Mouse (Mus musculus): ENCODE data around the gene Cntn5. TPM values are rescaled to one million over a fixed set of nuclear protein-coding genes. Genes with fewer than 3 reads are reported as not detected.
"Not testable (repeated sequence)": the region's sequence is repeated elsewhere in the genome, so short reads cannot be mapped to it uniquely, and the experiment has no call there.

Cntn5 gene
- total RNA-seq, 2 experiments from 2014 or later, result 45.0 to 57.4 TPM

DNA sequence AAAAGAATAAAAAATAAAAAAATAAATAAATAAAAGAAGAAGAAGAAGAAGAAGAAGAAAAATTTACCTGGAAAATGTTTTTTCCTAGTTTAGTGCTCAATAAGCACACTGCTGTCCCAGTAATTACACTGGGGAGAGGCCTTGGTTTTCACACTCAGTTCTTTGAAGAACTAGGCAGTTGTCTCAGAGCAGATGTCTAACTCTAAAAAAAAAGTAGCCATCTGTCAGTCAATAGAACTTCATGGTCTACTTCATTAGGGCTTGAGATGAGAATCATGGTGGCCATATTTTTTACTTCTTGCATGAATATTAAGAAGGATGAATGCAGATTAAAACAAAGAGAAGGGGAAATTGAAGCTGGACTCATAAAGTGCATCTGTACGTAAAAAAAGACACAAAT lies 246.5 kb downstream of the Cntn5 start:
- no peak for DNase-seq
- intact Hi-C loops (cut with DNase I), result no loop called here

DNA sequence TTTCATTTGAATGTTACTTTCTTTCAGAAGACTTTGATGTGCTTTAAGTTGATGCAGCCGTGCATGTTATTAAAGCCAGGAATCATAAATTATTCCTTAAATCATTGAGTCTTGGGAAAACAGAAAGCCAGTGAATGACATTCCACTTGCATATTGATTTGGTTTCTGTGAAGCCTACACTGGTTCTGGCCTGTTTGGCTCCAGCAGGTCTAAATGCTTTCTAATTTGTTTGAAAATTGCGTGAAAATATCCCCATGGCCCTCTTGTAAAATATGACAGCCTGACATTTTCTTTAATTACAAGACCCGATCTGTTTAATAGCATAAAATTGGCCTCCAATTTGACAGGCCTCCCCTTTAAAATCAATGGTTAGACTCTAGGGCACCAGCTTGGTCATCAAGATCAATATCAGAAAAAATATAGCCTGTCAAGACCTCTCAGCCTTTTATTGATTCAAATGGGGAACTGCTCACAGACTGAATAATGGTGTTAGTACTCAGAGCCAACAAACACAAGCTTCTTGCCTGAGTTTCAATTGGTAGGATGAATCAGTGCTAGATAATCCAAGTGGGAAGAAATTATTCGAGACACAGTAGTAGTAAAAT lies 247.3 kb downstream of the Cntn5 start:
- intact Hi-C loops (cut with DNase I), result no loop called here
- DNase-seq, result no peak

DNA sequence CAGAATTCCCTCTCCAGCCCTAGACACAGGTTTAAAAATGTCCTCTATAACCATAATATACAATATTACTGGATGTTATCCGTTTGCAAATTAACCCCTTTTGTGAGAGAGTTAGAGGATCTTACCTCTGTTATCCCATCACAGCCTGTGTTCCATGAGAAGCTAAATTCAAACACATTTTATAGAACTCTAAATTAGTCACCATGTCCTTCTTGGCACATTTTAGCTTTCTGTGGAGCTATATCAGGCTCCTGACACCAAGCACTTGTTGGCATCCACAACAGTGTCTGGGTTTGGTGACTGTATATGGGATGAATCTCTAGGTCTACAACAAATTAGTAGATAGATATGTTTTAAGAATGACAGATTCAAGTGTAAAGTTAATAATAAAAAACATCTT lies 253.9 kb downstream of the Cntn5 start:
- DNase-seq, result no peak
- intact Hi-C loops (cut with DNase I), result no loop called here

DNA sequence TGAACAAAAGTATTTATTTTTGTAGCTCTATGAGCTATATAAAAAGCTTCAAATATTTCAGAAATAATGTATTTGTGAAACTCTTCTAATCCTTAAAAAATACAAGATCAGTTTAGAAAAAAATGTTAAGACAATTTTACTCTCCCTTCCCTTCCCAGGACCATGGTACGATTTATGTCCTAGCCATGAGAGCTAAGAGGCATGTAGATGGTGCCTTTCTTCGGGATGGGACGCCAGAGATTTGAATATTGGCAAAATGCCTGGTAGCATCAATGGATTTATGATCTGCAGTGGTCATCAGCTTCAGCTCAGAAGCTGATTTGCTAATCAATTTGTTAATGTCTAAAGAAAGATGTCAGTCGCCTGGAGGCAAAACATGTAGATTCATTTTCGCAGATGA lies 258.6 kb downstream of the Cntn5 start:
- no peak for DNase-seq
- intact Hi-C loops (cut with DNase I), result no loop called here

DNA sequence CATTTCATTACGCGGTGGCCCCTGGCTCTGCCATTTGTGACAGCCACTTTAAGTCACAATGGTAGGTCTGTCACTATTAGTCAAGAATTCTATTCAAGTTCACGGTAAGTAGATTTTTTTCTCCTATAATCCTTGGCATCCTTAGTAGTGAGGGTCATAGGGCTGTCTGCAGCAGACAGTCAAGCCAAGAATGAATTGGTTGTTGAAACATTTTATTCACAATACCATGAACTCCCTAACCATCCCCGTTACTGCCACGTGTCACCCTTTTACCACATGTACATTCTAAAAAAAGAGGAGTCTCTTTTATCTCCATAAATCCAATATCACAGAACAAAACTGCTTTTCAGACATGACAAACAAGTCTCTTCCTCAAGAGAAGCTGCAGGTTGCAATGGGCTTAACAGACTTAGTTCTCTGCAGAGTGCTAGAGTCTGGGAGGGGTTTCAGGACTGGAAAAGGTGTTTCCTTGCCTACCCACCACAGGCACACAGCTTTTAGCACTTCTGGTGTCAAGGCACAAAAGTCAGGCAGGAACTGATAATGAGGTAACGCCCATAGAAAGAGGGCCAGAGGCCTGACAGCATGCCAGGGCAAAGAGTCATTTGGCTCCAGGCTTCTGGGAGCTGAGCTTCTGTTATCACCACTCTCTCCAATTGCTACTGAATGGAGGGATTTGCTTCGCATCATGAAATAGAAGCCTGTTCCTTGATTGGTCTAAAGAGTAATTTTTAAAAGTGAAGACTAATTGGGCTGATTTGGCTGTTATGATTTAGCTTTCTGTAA lies 259.3 kb downstream of the Cntn5 start:
- peak; percentile 39 for DNase-seq
- intact Hi-C loops (cut with DNase I), result no loop called here

DNA sequence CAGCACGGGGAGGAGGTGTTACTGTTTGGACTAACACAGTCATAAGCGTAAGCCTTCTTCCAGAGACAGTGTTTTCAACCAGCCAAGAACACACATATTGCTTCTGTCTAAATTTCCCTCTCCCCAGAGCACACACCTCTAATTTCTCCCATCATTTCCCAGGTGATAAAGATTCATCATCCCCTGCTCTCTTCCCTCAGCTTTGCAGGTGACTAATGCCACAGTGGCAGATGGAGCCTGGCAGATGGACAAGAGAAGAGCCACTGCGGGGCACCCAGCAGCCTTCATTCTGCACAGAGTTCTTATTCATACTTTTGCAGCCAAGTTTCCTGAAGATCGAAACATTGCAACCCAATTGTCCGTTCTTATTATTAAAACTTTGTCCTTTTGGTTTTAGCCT lies 286.5 kb downstream of the Cntn5 start:
- DNase-seq, result peak; percentile 72
- intact Hi-C loops (cut with DNase I), result no loop called here

DNA sequence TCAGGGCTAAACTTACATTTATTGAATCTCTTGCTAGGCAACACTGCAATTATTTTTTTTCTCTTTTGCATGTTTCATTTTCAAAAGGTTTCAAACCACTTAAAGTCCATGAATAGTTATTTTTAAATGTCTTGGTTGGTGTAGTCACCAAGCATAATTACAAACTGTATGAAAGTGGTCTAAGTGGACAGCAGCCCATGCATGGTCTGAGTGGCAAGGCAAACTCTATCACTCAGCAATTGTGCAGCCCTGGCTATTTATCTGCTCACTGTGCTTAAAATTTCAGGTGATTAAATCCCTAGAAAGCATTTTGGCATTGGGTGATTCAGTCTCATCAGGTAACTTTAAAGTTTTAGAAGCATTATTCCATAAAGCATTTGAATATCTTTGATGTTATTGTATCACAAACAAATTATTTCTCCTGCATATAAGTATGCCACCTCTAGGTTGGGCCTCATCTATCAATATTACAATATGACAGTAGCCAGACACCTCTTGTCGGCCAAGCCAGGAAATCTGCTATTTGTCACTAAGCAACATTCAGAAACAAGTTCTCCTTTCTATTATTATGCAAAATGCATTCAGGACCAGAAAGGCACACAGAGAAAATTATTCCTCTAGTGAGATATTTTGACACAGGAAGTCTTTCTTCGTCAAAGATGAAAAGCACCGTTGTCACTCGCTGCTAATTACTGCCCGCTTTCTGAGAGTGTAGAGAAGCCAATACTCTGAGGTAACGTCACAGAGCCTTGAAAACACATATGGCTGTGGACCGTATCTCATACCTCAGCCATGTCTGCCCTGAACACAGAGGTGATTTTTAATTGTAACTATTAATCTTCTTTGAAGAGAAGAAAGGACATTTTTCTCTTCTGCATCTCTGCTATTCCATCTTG lies 329.0 kb downstream of the Cntn5 start:
- intact Hi-C loops (cut with DNase I), result no loop called here
- DNase-seq, result no peak

DNA sequence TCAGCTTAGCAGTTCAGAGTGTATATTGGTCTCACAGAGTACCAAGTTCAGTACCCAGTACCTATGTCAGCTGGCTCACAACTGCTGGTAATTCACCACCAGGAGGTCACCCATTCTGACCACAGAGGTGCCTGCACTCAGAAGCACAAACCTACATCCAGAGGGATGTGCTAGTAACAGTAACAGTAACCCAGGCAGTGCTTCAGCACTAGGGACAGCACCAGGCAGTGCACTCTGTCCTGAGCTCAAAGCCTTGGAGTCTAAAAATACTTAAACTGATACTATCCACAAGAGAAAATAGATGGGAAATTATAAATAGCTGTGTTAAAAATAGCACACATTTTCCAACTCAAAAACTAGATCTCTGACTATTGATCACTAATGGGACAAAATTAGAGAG lies 334.7 kb downstream of the Cntn5 start:
- intact Hi-C loops (cut with DNase I), result no loop called here
- DNase-seq, result no peak

DNA sequence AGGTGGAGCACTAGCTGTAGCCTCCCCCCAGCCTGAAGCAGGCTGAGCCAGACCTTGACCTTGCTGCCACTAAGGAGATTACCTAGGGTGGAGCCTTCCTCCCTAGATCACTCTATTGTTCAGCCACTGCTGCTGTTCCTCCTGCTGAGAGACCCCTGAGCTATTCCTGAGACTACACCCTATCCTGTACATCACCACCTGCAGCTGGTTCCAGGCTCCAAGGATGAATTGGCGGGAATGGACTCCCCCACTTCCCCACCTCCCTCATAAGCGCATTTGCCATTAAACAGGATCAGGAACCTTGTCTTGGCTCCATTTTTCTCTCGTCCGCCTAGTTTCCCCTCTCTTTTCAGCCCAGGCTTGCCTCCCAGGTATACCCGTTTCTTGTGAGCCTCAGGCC lies 363.7 kb downstream of the Cntn5 start:
- DNase-seq; intact Hi-C loops (cut with DNase I): not testable (repeated sequence)

DNA sequence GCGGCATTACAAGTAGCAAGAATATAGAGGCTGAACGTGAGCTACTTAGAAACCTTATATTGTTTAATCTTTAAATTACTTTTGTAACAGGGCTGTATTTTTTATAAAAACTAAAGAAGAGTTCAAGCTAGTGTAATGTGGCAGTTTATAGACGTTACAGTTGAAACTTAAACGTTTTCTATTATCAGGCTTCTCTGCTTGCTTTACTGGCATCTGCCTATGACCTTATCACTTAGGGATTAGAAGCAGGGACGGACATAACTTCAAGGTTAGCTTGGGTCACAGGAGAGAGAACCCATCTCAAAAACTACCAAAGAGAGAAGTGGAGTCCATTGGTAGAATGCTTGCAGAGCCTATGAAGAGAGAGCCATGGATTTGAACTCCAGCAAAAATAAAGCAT lies 372.3 kb downstream of the Cntn5 start:
- intact Hi-C loops (cut with DNase I), result no loop called here
- no peak for DNase-seq

DNA sequence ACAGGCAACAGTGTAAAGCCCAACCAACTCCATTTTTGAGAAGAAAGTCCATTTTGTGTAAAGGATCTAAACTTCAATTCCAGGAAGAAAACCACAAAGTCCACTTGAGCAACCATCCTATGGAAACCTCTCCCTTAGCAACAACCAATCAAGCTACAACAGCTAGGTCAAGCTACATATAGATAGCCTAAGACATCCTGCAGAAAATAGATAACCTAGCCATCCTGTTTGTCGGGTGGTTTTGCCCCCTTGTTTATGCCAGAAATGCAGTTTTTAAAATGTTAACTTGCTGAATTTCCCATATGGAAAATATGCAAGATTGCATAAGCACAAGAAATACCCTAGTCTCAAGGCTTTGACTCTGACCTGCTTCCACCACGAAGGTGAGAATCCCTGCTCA lies 373.5 kb downstream of the Cntn5 start:
- no peak for DNase-seq
- intact Hi-C loops (cut with DNase I), result no loop called here

DNA sequence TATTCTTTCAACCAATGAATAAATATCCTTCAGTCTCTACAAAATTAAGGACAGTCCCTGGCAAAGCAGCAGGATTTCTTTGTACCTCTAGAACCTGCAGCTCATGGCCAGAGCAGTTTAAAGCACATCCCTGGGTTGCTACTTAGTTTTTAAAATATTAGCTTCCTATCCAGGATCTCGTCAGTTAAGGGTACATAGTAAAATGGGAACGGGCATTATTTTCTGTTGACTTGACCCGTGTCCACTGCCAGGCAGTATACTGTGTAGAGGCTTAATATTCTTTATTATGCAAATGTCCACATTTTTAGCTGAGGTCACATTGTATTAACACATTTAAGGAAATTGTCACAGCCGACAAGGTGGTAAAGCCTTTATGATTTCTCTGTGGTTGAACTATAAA lies 375.0 kb downstream of the Cntn5 start:
- intact Hi-C loops (cut with DNase I), result no loop called here
- no peak for DNase-seq

DNA sequence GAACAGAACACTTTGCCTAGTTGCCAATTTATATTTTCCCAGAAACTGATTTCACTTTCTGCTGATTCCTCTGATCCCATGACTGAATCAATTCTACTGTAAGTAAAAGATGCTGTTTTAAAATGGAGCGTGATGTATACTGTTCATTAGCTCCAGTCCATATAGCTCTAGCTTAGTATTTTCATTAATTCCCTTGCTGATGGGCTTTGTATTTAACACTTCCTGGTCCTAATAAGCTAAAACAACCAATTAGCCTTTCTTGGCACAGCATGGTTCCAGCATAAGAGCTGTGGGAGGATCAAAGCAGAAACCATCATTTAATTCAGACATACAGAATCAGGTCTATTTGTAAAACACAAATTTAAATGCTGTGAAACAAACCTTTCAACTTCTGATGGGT lies 375.5 kb downstream of the Cntn5 start:
- no peak for DNase-seq
- intact Hi-C loops (cut with DNase I), result no loop called here

DNA sequence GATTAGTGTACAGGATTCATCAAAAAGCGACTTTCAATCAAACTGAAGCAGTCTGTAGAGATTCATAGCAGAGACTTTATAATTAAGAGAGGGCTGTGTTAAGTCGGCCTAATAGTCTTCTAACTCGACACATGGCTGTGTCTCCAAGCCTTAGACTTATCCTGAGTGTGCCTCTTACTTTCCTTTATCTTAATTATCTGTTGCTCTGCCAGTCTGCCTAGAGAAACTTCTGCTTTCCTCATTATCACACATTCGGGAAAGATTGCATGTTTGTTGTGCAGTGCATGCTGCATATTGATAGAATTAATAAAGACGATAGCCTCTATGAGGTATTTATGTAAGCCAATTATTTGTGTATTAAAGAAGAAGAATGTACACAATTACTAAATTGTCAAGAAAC lies 375.9 kb downstream of the Cntn5 start:
- no peak for DNase-seq
- intact Hi-C loops (cut with DNase I), result no loop called here

DNA sequence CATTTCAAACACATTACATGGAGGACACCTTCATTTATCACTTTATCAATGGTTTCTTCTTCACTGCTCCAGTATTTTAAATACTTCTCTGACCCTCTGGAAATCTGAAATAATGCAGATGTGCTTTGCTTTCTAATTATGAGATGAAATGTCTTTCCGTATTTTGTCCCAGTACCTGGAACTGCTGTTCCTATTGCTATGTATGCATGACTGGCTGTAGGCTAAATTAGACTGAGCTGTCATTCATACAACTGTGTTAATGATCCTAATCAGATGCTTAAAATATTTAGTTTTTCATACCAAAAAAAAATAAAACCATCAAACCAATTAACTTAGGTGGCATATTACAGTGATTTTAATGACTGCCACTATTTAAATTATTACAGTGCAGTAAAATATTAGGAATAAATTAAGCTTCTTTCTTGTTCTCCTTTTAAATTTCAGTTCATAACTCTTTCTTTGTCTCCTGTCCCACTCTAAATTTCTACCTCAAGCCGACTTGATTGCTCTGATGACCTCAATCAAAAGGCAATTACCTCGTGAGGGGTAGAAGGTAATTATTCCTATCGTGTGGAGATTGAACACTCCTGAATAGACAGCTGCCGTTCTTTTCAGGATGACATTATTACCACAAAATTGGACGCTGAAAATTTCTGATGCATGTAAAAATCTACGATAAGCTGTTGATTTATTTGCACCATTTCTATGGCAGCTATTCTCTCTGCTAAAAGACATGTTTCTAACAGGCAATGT lies 378.5 kb downstream of the Cntn5 start:
- DNase-seq, result no peak
- intact Hi-C loops (cut with DNase I), result no loop called here

DNA sequence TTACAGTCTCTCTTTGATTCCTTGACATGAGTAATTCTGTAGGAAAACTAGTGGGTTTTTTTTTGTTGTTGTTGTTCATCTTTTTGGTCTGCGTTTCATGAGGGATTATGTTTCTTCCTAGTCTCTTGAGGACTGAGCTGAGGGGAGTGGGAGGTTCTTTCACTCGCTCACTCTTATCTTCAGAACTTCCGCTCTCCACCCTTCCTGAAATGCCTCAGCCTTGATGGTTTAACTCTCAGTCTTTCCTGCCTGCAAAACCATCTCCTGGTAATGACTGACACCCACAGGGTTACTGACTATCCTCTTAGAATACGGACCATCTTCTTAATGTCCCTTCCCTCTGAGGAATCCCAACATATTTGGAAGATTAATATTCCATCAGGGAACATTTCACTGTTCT lies 382.0 kb downstream of the Cntn5 start:
- intact Hi-C loops (cut with DNase I), result no loop called here
- DNase-seq, result no peak

DNA sequence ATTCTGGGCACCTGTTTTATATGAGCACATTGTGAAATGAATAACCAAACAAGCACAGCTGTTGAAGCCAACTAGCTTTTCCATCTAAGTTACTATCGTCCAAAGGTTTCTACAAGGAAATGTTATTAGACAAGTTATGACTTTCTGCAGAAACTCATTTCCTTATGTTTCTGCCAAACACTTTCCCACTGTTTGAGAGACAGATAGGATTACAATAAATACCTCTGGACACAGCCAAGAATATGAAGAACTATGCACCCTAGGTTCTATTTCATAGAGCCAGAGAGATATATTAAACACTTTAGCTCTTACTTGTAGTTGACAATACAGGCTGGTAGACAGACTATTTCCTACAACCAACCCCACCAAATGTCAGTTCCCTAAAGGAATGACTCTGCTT lies 383.5 kb downstream of the Cntn5 start:
- no peak for DNase-seq
- intact Hi-C loops (cut with DNase I), result no loop called here

DNA sequence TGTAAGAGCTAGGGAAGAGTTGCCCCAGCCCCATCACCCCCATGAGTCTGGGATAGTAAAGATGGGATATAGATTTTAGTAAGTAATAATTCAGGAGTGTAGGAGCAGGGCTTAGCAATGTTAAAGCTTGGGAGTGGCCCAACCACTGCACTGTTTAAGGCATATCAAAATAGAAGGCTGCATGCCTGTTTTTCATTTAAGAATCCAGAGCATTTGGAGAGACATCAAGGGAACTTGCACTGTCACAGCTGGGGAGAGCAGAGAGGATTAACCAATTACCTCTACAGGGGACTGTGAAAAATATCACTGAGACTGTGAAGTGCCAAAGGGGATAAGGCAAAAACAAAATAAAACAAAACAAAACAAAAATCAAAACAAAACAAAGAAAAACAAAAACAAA lies 412.3 kb downstream of the Cntn5 start:
- no peak for DNase-seq
- intact Hi-C loops (cut with DNase I), result no loop called here

DNA sequence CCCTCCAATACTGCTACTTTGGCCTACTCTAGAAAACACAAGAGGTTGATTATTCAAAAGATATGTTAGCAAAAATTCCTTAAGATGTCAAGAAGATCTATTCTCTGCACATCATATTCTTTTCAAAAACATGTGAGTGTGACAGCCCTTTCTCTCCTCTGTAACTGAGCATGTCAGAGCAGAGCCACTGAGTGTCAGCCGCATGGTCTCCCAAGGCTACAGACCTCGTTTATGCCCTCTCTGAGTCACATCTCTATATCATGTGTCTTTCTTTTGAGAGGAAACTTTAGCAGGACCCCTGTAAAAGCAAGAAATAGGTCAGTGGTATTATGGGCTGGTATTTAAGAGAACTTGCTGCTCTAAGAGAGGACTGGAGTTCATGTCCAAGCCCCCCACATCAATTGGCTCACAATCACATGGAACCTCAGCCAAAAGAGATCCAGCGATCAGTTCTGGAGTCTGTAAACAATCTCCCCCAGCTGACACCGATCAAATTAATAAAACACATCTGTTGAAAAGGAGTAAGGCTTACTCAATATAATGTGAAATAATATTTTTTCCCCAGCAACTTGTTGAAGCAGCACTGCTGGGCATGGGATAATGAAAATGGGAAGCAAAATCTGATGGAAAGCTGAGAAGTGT lies 433.0 kb downstream of the Cntn5 start:
- DNase-seq, result no peak
- intact Hi-C loops (cut with DNase I), result no loop called here

DNA sequence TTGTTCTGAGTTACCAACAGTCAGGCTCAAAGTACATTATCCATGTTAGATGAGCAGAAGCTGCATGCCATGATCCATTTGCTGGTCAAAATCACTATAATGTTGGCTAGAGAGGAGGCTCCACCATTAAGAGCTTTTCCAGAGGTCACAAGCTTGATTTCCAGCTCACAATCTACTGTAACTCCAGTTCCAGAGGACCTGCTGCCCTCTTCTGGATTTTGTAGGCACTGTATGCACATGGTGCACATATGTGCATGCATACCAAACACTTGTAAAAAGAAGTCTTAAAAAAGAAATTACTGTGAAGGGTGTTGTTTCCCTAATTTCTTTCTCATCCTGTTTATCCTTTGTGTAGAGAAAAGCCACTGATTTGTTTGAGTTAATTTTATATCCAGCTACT lies 439.8 kb downstream of the Cntn5 start:
- intact Hi-C loops (cut with DNase I), result no loop called here
- no peak for DNase-seq

DNA sequence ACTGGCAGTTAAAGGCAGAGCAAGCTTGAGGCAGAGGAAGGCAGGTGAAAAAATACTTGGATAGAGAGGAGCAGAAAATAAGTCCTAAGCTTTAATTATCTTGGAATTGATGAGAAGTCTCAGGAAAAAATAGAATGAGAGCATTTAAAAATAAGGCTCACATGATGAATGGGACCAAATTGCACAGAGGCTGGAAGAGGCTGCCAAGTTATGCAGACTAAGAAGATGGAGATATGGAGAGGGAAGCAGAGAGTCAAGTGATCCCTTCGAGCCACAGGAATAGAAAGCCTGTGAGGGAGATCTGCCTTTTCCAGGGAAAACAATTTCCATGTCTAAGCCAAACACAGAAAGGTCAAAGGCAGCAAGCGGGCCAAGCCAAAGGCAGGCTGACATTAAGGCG lies 446.7 kb downstream of the Cntn5 start:
- DNase-seq, result no peak
- intact Hi-C loops (cut with DNase I), result no loop called here

All from left cerebral cortex, postnatal 4 days (tissue).